Mouse (Mus musculus): ENCODE data around the gene Zbtb7b.
"Not testable (repeated sequence)": the region's sequence is repeated elsewhere in the genome, so short reads cannot be mapped to it uniquely, and the experiment has no call there.

The Zbtb7b gene

DNA sequence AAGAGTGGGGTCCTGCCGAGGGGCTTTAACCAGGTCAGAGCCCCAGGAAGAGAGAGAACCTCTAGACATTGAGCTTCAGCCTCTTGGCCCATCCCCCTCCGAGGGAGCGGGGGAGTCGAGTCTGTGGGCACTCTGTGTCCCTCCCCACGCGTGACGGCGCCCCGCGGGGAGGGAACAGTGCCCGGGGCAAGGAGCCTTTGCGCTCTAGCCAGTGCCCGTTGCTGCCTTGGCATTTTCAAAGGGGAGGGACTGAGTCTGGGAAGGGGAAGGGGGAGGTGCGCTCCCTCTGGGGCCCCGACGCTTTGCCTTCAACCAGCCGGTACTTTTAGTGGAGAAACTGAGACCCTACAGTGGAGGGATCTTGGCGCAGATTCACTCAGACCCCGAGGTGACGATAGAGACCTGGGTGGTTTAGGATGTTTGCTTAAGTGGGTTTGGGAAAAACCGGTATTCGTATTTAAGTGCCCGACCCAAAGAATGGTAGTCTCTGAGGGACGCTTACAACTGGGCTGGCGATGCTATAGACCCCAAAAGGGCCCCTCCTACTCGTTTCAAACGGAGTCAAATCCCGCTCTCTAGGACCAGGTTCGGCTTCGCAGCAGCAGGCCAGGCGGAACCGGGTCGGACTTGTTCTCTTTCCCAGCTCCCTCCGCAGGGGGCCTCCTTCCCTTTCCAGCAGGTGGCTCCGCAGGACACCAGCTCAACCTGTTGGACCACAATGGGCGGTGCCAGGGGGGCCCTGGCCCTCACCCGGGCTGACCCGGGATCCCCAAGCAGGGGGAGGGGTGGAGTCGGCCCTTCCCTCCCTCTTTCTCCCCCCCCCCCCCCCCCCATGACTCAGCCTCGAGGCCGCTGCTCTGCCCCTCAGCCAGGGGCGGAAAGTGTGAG lies at the start of gene Zbtb7b:
TSS of gene Zbtb7b (minus strand) at position 771 of the 888 bp plus-strand sequence.
- peak; percentile 86 for DNase-seq

DNA sequence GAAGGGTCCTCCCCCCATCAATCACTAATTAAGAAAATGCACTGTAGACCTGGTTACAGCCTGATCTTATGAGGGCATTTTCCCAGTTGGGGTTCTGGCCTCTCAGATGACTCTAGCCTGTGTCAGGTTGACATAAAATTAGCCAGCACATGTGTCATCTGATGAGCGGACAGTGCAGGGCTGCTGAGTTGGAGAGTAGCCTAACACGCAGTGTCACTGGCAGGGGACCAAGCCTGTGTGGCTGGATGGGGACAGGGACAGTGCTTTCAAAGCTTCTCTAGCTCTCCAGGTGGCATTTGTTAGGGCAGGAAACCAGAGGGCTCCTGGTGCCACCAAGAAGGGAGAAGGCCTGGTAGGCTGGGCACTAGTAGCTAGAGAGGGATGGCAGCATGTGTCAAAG lies 46.1 kb upstream of the Zbtb7b start:
- no peak for DNase-seq

DNA sequence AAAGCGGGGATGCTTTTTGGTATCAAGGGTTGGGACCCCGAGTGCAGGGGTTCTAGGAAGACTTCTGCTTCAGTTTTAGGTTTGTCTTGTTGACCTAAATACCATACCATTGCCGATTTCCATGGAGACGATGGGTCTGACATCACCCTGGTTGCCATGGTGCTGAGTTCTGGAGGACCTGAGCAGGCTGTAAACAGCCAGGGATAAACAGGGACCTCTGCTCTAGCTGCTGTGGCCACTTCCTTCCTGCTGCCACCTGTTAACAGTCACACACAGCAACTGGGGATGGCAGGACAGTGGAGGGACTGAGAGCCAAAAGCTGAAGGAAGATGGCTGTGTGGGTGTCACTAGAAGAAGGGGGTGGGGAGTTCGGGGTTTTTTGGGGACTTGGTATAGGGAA lies 42.7 kb upstream of the Zbtb7b start:
- no peak for DNase-seq

DNA sequence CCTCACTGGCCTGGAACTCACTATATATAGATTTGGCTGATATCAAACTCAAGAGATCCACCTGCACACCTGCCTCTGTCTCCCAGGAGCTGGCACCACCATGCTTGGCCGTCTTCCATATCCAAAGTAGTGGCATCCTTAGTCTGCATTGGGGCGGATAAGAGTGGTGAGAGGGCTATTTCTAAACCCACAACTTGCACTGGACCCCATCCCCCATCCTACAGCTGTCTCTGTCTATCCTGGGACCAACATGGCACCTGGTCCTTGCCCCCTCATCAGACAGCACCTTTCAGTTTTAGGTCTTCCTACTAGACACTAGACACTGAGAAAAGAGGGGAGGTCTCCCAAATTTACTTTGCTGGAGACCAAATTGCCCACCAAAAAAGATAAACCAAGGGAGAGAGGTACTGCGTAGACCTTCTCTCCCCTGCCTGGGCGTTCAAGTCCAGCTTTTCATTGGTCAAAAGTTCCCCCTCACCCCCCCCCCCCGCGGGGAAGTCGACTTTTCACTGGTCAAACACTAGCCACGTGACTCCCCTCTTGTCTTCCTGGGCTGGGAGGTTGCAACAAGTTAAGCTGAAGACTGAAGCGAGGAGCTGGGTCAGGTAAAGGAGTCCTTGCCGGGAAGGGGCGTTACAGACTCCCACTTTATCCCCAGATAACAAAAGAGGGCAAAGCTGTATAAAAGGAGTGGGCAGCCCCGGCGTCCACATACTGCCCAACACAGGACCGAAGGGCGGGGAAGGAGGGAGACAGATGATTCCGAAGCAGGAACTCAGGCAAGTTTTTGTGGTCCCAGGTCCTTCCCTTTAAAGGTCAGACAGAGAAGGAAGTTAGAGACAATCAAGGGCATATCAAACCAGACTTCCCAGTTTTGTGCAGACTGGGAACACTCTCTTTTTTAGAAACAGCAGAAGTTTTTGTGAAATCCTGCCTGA lies 41.9 kb upstream of the Zbtb7b start, which contains the start of gene Pbxip1:
TSS of gene Pbxip1 (plus strand) at position 531 of the 938 bp plus-strand sequence.
- no peak for DNase-seq

DNA sequence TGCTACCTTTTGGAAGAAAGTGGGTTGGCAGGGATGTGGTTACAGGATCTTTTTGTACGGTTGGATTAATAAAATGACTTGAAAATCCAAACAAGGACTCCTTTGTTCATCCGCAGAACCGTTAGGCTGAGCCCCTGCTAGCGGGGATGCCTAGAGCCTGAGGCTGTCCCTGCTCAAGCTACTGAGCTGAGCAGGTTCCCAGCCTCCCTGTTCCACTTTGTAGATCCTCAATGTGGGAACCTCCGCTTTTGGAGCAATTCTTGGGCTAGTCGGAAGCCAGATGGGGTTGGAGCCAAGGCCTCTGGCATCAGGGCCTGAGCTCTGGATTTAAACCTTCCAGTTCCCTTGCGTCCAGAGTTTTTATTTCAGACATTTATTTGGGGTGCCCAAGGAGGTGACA lies 40.5 kb upstream of the Zbtb7b start:
- no peak for DNase-seq

DNA sequence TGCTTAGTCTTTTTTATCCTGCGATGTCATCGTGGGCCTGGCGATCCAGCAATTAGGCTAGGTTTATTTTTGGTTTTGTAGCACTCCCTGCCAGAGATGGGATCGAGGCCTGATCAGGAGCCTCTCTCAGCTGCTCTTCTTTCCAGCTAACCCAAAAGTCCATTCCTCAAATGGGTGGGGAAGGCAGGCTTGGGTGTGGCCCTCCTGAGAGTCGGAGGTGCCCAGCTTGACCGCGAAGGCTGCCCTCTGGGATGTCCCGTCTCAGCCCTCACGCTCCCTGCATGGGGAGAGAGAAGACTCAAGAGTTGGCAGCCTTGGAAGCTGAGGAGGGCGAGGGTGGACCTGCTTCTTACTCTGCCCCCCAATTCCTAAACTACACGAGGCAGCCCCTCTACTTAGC lies 40.0 kb upstream of the Zbtb7b start:
- DNase-seq, result no peak

DNA sequence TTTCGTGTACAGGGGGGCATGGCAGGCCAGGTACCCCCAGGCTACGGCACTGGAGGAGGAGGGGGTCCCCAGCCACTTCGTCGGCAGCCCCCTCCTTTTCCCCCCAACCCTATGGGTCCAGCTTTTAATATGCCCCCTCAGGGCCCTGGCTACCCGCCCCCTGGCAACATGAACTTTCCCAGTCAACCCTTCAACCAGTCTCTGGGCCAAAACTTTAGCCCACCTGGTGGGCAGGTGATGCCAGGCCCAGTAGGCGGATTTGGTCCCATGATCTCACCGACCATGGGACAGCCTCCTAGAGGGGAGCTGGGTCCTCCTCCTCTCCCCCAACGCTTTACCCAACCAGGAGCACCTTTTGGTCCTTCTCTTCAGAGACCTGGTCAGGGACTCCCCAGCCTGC lies 38.0 kb upstream of the Zbtb7b start:
- DNase-seq, result no peak

DNA sequence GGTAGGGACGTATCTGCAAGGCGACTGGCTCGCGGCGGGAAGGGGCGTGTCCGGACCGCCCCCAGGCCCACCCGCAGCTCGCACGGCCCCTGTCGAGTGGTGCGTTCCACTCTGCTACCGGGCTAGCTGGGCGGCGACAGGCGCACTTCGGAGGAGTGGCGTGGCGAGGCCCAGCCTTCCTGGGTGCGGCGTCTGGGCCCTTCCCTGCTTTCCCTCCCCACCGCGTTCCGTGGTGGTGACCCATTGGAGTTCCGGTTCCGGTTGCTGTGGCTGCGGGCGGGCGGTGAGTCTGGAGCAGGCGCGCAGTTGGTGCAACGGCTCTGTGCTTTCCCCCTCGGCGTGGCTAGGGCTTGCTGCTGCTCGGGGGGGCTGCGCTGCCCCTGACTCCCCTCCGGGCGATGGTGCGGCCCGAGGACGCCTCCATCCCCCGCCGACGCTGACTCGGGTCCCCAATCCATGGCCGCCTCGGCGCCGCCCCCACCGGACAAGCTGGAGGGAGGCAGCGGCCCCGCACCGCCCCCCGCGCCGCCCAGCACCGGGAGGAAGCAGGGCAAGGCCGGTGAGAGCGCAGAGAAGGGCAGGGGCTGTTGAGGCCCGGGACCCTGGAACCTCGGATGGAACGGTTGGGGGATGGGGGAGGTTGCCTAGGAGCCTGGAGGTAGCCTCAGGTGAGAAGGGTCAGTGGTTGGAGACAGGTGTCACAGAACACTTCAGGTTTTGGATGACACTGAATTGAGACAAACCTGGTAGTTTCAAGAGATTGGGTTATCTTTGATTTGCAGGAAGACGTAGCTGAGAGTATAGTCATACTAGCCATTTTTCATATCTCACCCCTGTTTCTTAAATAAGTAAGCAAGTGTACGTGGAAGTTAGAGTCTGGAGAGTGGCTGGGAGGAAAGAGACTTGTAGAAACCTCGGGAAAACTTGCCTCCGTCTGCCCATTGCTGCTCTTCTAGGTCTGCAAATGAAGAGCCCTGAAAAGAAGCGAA lies 35.9 kb upstream of the Zbtb7b start, which contains the start of gene Pygo2:
TSS of gene Pygo2 (plus strand) at position 44 of the 989 bp plus-strand sequence.
- peak; percentile 89 for DNase-seq

DNA sequence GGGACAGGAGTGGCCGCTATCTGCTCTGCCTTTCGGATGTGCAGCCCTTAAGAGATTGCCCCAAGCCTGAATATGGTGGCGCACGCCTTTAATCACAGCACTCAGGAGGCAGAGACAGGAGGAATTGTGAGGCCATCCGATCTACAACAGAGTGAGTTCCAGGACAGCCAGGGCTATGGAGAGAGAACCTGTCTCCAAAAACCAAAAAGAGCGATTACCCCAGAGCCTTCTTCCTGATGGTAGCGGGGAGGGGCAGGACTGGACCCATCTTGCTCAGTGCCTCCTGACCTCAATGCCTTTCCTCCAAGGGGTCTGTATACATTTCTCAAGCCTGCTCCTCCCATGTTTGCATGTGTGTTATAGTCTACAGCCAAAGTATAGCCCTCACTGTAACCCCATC lies 34.4 kb upstream of the Zbtb7b start:
- not testable (repeated sequence) for DNase-seq

DNA sequence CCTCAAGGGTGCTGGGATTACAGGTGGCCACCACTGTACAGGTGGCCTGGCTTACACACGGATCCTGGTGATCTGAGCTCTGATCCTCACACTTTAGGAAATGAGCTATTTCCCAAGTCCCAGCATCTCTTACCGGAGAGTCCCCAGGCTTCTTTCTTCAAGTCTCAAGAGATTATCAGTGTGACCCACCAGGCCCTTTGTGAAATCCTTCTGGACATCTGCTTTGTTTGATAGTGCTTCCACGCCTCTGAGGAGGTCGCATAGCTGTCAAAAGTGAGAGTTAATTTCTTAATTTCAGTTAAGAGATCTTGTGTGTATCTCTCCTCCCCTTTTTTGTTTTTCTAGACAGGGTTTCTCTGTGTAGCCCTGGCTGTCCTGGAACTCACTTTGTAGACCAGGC lies 31.3 kb upstream of the Zbtb7b start:
- no peak for DNase-seq

DNA sequence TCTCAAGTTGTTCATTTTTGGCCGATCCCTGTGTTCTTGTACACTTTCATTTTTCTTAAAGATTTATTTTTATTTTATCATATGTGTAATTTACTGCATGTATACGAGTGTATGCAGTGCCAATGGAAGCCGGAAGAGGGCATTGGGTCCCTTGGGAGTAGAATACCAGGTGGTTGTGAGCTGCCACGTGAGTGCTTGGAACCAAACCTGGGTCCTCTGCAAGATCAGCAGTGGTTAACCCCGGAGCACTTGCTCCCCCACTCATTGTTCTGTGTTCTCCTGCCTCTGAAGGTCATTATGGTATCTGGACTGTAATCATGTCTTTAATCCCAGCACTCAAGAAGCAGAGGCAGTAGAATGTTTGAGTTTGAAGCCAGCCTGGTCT lies 30.6 kb upstream of the Zbtb7b start:
- DNase-seq, result no peak

DNA sequence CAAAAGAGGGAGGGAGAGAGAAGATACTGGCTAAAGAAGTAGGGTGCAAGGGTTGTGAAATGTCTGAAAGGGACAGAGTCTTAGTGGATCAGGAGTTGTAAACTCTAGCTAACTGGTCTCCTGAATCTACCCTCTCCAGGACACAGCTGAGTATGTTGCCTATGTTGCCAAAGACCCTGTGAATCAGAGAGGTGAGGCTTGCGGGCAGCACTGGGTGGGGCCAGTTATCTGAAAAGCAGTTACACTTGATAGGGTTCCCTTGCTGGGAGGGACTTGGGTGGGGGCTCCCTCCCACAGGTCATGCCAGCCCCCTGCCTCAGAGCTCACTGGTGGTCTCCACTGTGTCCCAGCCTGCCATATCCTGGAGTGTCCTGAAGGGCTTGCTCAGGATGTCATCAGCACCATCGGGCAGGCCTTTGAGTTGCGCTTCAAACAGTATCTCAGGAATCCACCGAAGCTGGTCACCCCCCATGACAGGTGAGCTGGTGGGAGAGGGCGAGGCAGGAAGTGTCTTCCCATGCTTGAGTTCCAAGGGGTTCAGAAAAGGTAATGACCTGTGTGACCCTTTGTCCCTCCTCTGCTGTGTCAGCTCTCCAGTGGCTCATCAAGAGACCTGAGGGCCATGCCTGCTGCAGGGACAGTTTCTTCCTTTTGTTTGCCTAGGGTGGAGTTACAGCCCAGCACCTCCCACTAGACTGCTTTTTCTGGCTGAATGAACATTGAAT lies 30.0 kb upstream of the Zbtb7b start:
- DNase-seq, result no peak

DNA sequence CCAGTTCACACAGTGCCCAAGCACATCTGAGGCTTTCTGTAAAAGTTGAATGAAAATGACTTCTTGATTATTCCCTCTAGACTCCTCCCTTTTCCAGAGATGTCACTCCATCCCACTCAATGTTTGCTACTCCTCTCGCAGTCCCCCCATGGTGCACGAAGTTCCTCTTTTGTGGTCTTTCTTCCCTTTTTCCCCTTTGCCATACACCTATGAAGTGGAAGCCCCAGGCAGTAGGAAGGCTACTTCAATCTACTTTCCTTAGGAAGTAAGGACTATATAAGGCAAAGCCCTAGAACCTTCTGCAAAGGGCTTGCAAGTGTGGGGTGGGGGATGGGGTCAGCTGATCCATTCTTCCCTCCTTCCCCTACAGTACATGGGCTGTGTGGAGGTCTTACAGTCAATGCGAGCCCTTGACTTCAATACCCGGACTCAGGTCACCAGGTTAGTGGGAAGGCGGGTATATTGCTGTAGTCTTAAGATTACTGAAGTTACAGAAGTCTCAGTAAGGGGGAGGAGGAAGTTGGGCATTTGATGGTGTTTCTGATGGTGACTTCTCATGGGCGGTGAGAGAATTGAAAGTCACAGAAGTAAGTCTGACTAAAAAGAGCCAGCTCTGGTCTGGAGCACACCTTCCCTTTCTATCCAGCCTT lies 28.1 kb upstream of the Zbtb7b start:
- no peak for DNase-seq

DNA sequence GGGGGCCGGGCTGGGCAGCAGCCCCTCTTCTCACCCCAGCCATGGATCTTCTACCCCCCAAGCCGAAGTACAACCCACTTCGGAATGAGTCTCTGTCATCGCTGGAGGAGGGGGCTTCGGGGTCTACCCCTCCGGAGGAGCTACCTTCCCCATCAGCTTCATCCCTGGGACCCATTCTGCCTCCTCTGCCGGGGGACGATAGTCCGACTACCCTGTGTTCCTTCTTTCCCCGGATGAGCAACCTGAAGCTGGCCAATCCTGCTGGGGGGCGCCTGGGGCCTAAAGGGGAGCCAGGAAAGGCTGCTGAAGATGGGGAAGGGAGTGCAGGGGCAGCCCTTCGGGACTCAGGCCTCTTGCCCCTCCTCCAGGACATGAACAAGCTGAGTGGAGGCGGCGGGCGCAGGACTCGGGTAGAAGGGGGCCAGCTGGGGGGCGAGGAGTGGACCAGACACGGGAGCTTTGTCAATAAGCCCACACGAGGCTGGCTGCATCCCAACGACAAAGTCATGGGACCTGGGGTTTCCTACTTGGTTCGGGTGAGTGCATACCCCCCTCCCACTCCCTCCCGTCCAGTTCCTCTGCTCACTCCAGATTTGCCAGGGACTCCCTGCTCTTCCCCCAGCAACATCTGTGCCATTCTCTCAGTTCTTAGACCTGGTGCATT lies 27.4 kb upstream of the Zbtb7b start:
- no peak for DNase-seq

DNA sequence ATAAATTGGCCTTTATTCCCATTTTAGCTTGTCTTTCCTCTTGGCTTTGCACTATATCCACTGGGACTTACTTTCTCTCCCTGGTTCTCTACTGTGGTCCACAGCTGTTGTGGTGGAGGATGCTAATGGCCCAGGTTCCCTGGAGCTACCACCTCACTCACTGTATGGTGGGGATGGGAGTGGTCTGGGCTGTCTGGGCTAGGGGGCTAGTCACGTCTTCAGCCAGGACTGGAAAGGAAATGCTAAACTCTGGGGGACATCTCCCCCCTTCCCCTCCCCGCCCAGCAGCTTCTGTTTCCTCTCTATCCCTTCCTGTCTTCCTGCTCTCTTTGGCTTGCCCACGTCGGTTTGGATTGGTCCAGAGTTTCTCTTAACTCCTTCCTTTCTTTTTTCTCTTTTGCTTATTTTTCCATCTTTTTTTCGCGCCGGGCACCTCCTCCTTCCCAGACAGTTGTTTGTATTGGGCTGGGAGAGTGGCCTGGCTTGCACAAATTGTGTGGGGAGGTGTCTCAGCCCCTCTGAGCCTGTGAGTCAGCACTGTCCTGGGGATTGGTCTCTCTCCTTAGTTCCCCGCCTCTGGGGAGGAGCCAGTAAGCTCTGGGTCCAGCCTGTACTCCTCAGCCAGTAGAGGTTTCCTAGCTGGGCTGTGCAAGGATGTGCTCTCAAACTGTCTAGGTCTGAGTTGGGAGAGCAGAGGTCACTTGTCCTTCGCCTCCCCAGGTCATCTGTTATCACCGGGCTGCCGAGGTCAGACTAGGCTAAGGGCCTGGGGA lies 26.6 kb upstream of the Zbtb7b start:
- DNase-seq, result peak; percentile 48

DNA sequence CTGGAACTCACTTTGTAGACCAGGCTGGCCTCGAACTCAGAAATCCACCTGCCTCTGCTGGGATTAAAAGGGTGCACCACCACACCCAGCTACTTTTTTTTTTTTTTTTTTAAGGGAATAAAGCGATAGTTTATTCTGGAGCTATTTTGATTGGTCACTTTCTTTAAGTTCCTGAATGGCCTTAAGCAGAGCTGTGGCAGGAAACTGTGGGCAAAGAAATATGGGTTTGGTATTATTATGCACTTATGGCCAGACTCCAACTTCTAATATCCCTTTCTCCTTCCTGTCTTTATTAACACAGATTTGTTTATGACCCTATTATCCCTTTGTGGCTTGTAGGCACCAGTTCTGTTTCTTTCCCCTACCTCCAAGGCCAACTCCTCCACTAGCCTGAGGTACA lies 25.8 kb upstream of the Zbtb7b start:
- no peak for DNase-seq

DNA sequence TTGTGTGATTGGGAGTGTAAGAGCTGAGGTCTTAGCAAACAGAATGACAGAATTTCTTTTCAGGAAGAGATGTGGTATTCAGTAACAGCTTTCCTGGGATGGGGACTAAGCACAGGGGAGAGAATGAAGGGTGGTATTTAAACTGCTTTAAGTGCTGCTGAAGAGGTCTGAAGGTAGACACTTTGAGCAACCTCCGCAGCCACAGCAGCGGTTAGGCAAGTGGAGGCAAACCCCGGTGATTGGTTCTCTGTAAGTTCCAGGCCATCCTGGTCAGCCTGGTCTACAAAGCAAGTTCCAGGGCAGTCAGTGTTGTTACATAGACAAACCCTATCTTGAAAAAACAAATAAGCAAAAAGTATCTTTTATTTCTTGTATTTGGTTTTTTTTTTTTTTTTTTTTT lies 25.4 kb upstream of the Zbtb7b start:
- no peak for DNase-seq

DNA sequence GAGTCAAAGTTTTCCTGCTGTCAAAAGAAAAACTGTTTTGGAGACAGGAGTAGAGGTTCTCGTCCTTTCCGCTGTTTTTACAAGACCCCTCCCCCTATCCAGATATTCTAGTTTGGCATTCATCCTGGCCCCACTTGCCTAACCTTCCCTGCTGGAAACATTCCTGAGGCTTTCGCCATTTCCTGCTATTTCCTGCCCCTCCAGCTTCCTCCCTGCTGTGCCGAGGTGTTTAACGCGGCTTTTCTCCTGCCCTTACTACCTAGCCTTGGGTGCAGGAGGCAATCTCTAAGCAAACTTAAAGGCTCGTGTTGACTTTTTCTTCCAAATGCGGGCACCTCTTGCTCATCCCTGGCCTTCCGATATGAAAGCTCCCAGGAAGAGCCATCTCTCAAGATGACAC lies 25.0 kb upstream of the Zbtb7b start:
- no peak for DNase-seq

DNA sequence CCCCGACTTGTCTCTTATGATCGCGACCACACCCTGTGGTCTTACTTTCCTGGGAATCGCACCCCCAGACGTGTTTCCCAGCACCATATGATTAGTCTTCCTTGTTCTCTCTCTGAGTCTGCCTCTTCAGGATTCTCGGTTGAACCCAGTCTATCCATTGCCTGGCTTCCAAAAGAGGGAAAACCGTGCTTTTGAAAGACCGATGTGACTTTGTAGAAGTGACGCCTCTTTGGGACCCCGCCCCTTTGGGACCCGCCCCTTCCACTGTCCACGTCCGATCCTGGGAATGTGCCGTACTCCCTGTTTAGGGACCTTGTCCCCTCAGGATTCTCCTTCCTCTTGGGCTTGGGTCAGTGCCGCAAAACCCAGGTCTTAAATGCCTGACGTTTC lies 24.3 kb upstream of the Zbtb7b start:
- peak; percentile 37 for DNase-seq
